Mouse (Mus musculus) layer of hippocampus, adult 18-20 months (tissue): ENCODE results near the gene Slc52a3. TPM values are rescaled to one million over a fixed set of nuclear protein-coding genes. Genes with fewer than 3 reads are reported as not detected.
"Not testable (repeated sequence)": the region's sequence is repeated elsewhere in the genome, so short reads cannot be mapped to it uniquely, and the experiment has no call there.

ENCODE experiments used
- DNase-seq, 2 experiments: peaks; one replicate each; pipeline ENCODE4 v3.0.0; 2022; ENCODE audit warnings: low spot score in 2 of 2
- total RNA-seq, 2 experiments: library from RNA; stranded (reverse); gene quantifications; 2 replicates each; pipeline ENCODE4 v1.2.3; 2021

The Slc52a3 gene
- total RNA-seq, 2 experiments from 2014 or later, result 2.1 to 2.4 TPM

- DNase-seq, result no peak
Measured at GRCm38 (mm10) chr2:151972880-151973594, 23.3 kb upstream of the Slc52a3 start.

- no peak for DNase-seq
Measured at GRCm38 (mm10) chr2:151973595-151974562, 22.4 kb upstream of the Slc52a3 start.

GRCm38 (mm10) chr2:151975295-151975694, 21.0 kb upstream of the Slc52a3 start:
- DNase-seq, result no peak

GRCm38 (mm10) chr2:151976067-151976466, 20.2 kb upstream of the Slc52a3 start:
- DNase-seq, result no peak

- DNase-seq, result no peak
Measured at GRCm38 (mm10) chr2:151977689-151978440, 18.4 kb upstream of the Slc52a3 start.

DNA sequence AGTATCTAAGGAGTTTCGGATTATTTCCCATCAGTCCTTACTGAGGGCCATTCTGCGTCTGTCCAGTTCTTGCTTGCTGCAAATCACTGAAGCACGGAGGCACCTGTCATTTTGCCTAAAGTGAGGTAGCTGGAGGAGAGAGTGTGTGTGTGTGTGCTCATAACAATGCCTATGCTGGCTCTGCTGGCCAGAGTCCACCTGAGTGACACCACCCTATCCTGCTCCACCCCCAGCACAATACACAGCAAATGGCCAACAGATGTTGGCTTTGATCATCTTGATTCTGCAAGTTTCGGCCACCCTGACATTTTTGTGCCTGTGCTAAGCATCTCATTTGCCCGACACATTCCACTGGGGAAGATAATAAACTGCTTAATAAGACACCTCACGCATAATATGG, 17.8 kb upstream of the Slc52a3 start:
- DNase-seq, result no peak

DNA sequence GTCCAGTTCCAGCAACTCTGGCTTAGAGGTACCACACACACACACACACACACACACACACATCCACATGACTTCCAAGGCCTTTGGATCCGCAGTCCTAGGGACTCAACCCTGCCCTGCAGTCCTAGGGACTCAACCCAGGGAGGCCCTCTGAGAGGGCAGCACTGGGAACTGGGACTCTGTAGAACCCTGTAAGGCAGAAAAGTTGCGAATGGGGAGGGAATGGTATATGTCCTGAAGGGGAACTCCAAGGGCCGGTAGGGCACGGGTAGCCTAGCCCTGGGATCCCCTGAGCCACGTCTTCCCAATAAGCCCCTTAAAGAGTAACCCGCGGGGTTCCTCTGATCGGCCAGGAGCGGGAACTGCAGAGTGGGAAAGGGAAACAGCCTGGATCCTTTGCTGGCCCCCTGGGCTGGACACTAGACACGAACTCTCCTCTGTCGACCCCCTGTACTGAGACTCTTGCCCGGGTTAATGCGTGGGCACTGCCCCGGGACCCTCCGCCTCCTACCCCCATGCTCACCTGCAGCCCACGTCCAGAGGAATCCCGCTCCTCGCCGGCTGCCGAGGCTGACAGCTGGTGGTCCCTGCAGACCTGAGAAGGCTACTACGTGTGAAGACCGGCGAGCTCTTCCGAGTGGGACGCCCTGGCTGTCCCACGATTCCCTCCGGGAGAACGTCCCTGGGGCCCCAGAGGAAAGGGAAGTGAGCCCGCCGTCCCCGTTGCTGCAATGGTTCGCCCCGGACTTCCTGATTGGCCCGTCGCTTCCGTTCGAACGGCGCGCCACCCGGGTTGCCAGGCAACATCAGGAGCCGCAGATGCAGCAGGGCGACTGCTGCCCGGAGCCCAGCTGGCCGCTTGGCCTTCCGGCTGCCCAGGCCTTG, 16.6 kb upstream of the Slc52a3 start, which contains the start of gene Fam110a:
TSS of gene Fam110a (minus strand) at position 750 of the 885 bp plus-strand sequence.
- DNase-seq, result peak; percentile 87 to 93

DNA sequence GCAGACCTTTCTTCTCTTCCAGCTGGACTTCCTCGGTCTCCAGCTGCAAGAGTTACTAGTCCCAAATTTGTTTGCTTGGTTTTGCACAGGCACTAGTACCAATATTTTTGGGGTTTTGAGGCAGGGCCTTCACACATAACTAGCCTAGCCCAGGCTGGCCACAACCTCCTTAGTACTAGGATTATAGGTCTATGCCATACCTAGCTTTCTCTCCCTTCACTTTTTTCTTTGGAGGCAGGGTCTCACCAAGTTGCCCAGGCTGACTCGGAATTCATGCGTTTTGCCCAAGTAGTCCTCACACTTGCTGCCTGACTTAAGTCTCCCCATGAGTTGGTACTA, 16.0 kb upstream of the Slc52a3 start:
- DNase-seq, result no peak

DNA sequence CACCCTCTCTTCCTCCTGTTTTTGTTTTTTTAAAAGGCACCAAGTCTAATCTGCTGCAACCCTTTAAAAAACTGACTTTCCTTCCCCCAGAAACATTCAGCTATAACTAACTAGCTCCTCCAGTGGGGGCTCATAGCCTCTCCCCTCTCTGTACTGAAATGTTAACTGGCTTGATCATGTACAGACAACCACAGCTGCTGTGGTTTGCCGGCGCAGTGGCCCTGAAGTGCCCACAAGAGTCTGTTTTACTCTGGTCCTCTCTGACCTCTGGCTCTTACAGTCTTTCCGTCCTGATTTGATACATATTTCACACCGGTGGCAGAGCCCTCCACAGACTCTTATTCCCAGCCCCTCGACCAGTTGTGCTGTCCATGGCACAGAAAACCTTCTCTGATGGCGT, 15.0 kb upstream of the Slc52a3 start:
- no peak for DNase-seq

DNA sequence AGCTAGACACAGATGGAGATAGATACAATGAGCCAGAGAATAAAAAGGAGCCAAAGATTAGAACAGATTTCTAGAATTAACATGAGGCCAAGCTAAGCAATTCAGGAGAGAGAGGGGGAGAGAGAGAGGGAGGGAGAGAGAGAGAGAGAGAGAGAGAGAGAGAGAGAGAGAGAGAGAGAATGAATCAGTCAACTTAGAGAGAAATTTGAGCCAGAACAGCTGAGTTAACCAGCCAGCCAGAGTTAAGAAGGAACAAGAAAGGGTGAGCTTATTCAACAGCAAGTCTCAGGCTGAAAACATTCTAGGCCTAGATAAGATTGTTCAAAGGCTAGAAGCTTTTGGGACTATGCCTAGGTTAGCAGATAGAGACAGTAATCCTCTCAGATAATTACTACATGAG, 13.8 kb upstream of the Slc52a3 start:
- DNase-seq, result no peak

GRCm38 (mm10) chr2:151984019-151984418, 12.3 kb upstream of the Slc52a3 start:
- DNase-seq, result no peak

DNA sequence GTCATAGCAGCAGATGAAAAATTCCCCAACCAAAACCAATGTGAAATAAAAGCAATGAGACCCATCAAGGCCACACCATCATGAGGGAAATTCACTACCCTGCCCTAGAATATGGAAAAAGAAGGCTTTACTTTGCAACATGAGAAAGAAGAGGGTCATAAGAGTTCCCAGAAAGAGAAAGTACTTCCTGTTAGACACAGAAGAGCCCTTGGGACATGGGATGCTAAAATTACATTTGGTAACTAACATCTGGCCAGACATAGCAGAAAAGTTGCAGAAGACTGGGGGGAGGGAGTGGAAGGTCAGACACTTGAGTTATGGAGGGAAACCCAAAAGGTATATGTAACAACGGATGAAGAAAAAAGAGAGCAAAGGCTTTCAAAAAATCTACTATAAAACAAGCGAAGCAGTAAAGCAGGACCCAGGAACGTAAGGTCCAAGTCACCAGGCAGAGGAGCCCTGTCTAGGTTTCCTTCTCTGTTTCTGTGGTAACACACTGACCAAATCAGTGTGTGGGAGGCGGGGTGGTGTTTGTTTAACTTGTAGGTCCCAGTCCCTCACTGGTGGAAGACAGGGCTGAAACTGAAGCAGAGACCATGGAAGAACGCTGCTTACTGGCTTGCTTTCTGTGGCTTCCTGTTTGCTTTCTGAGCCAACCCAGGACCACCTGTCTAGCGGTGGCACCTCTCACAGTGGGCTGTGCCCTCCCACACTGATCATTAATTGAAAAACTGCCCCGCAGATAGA, 10.7 kb upstream of the Slc52a3 start:
- no peak for DNase-seq

- no peak for DNase-seq
Measured at GRCm38 (mm10) chr2:151986958-151987357, 9.4 kb upstream of the Slc52a3 start.

DNA sequence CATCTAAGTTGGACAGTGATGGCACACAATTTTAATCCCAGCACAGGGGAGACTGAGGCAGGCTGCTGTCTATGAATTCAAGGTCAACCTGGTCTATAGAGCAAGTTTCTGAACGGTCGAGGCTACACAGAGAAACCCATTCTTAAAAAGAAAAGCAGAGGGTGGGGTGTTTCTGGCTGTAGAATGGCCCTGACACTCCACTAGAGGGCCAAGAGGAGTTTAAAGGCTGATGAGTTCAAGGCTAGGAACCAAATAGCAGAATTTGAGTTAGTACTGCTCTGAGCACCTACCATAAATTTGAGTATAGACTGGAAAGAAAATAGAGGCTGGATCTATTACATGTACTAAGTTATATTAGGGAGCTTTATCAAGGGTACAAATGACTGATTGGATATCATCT, 7.3 kb upstream of the Slc52a3 start:
- DNase-seq, result no peak

DNA sequence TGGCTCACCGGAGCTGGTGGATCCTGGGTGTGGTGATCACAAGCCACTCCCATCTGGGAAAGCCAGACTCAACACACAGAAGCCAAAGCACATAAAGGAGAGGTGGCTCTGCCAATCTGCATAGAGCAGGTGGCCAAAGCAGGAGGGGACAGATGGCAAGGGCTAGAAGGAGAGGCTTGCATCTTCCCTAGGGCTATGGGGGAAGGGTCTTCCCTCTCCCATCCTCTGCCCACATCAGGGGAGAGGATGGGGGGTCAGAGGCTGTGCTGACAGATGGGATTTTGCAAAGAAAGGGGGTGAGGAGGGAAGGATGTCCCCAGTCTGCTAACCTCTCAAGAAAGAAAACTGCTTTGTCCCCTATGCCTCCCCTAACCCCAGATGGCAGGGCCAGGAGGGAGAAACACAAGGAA, 5.3 kb upstream of the Slc52a3 start:
- no peak for DNase-seq

DNA sequence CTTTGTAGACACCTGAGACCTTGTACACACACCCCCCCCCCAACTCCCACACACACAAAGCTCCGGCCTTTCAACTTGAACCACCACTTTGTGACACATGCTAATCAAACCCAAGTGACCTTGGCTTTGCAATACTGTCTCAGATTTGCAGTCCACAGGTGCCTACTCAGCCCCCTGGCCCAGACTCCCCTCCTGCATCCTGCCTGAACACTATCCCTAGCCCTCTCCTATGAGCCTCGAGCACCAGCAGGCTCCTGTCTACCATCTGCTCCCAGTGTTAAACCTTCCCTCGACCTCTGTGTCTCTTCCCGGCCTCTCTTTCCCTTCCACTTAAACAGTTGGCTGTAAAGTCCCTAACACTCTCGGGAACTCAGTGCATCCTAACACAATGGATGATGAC, 4.9 kb upstream of the Slc52a3 start:
- DNase-seq, result no peak

DNA sequence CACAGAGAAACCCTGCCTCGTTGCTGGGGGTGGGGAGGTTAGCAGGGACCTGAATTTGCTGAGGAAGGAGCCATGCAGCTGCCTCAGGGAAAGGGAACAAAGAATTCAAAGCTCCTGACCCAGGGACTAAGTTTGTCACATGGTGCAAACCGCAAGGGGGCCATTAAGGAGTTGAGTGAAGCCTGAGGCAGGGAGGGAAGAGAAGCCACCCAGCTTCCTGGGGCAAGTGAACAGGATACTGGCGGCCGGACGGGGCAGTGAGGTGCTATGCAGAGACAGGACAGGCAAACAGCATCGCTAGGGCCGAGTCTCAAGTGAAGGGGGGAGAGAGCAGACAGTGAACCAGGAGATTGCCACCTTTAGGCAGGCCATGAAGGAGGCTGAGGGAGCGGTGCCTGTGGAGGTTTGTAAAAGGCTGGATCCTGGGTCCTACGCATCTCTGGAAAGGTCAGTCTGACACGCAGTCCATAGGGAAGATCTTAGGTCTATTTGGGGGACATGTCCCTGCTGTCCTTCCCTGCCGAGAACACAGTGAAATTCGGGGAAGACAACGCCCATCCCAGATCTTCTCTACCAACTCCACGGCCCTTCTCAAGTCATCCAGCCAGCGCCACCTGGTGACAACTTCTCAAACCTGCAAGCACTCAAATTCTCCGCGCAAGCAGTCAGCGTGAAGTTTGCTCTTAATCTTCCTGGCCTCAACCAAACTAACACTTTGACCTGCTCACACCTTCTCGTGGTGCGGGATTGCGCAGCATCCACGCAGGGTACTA, 1.8 kb upstream of the Slc52a3 start:
- DNase-seq, result peak; percentile 60 to 80

- not testable (repeated sequence) for DNase-seq
Measured at GRCm38 (mm10) chr2:151997190-151997575, 872 bp downstream of the Slc52a3 start.
